Mouse (Mus musculus) spleen, adult 2 months (tissue): ENCODE data around the gene Ntrk3.

Source experiments
- CTCF ChIP-seq: fragments of 200-500 bp; IDR thresholded peaks from 2 replicates; pipeline ENCODE4 v1.5.1; 2011; ENCODE audit warnings: mild to moderate bottlenecking, inconsistent platforms; ENCODE audit not compliant: insufficient read depth, insufficient read length, insufficient replicate concordance; ENCODE audit errors: extremely low read depth
- POLR2A ChIP-seq: fragments of 200-500 bp; IDR thresholded peaks from 2 replicates; pipeline ENCODE4 v1.6.1; 2011; ENCODE audit warnings: low read depth, low read length, inconsistent platforms

GRCm38 (mm10) chr7:78767929-78768531 is 30.2 kb upstream of the Ntrk3 start:
- TF ChIP-seq CTCF, result no peak
- TF ChIP-seq POLR2A, result no peak
